ENCODE assay signal across 33 mouse cellular contexts in the genomic region with DNA sequence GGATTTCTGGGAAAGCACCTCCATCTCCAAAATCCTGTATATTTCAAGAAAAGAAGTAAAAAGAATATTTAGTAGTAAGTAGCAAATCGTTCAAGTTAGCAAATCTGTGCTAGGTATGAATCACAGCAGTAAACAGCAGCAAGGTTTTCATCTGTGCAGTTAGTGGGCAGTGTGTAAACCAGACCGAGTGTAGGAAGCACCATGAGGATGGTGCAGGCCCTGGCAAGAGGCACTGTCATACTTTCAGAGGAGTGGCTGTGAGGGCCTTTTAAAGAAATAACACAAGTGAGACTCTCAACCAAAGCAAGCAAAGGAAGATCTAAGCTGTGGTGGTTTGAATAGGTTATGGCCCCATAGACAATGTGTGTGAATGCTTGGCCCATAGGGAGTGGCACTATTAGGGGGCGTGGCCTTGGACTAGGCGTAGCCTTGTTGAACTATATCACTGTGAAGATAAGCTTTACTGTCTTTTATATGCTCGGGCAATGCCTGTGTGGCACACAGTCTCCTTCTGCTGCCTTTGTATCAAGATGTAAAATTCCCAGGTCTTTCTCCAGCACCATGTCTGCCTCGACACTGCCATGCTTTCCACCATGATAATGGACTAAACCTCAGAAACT. TPM values are rescaled to one million over a fixed set of nuclear protein-coding genes. Genes with fewer than 3 reads are reported as not detected.
DNase-seq lines count a peak whose midpoint lies in the region; ATAC-seq lines count a peak whose summit lies in the region.
"Had no signal": no experiment of that assay in that cellular context is flagged by ENCODE, and none has a peak within 500 bp of the region (broad histone marks: within the 10 kb centered on the region; RNA-seq: fewer than 3 reads in every experiment).

No protein-coding gene starts in this region.

- H3K4me1 ChIP-seq in heart, embryonic 12.5 days (replicated peaks), result 0 out of 2 replicates have a peak, but pooled peaks cover 6% of the 10 kb centered on the region
- peaks cover 17% of the 10 kb centered on the region for H3K4me1 ChIP-seq in liver, embryonic 12.5 days
- no peaks in the 10 kb centered on the region for H3K4me1 ChIP-seq in stomach, embryonic 15.5 days
- H3K4me1 ChIP-seq: embryonic facial prominence, embryonic 15.5 days; forebrain, embryonic 10.5 days; heart, embryonic 10.5 days; hindbrain, embryonic 15.5 days; neural tube, embryonic 12.5 days had no signal

- H3K4me3 ChIP-seq in heart, embryonic 12.5 days, result no peak overlapping the region
- H3K4me3 ChIP-seq in liver, embryonic 12.5 days, result no peak overlapping the region
- no peak overlapping the region for H3K4me3 ChIP-seq in stomach, embryonic 15.5 days (replicated peaks)
- H3K4me3 ChIP-seq: embryonic facial prominence, embryonic 15.5 days; forebrain, embryonic 10.5 days; heart, embryonic 10.5 days; hindbrain, embryonic 15.5 days; layer of hippocampus, adult 2 months; midbrain, embryonic 12.5 days; neural tube, embryonic 12.5 days had no signal

- no peak overlapping the region for H3K9ac ChIP-seq in heart, embryonic 12.5 days
- no peak overlapping the region for H3K9ac ChIP-seq in liver, embryonic 12.5 days
- H3K9ac ChIP-seq in stomach, embryonic 15.5 days, result no peak overlapping the region
- H3K9ac ChIP-seq: embryonic facial prominence, embryonic 15.5 days; hindbrain, embryonic 15.5 days; midbrain, embryonic 12.5 days; neural tube, embryonic 12.5 days had no signal

- no peak overlapping the region for H3K4me2 ChIP-seq in heart, embryonic 12.5 days
- no peak overlapping the region for H3K4me2 ChIP-seq in liver, embryonic 12.5 days
- no peak overlapping the region for H3K4me2 ChIP-seq in stomach, embryonic 15.5 days
- H3K4me2 ChIP-seq: embryonic facial prominence, embryonic 15.5 days; hindbrain, embryonic 15.5 days; midbrain, embryonic 12.5 days; neural tube, embryonic 12.5 days had no signal

- intact Hi-C loops in heart, postnatal 14 days (cut with DNase I), result no loop called here

- peaks cover 75% of the 10 kb centered on the region for H3K36me3 ChIP-seq in heart, embryonic 12.5 days
- H3K36me3 ChIP-seq in liver, embryonic 12.5 days, result peaks cover 91% of the 10 kb centered on the region
- H3K36me3 ChIP-seq in stomach, embryonic 15.5 days, result peaks cover 33% of the 10 kb centered on the region

- peak; percentile 18; the same call in 1 of the 2 replicates for ATAC-seq in heart, embryonic 12.5 days (ENCODE audit: insufficient number of reproducible peaks, low FRiP score)
- peak; percentile 88 for ATAC-seq in liver, embryonic 12.5 days
- ATAC-seq in stomach, embryonic 15.5 days (ENCODE audit: insufficient read depth, low FRiP score, low read depth), result peak; percentile 60; the same call in 1 of the 2 replicates
- ATAC-seq: CD4-positive, CD25-positive, alpha-beta regulatory T cell, adult 4 months had no signal

- H3K27me3 ChIP-seq in heart, embryonic 12.5 days (replicated peaks), result no peaks in the 10 kb centered on the region
- no peaks in the 10 kb centered on the region for H3K27me3 ChIP-seq in liver, embryonic 12.5 days (replicated peaks)
- H3K27me3 ChIP-seq in stomach, embryonic 15.5 days (replicated peaks), result no peaks in the 10 kb centered on the region
- H3K27me3 ChIP-seq: embryonic facial prominence, embryonic 15.5 days; hindbrain, embryonic 15.5 days; midbrain, embryonic 12.5 days; neural tube, embryonic 12.5 days had no signal

- WGBS in heart, embryonic 12.5 days, result 76% methylated on average over 6 of the region's 6 CpGs
- WGBS in liver, embryonic 12.5 days (ENCODE audit: insufficient replicate concordance), result 53% methylated on average over 6 of the region's 6 CpGs
- WGBS in stomach, embryonic 15.5 days, result 85% methylated on average over 6 of the region's 6 CpGs

- H3K27ac ChIP-seq in heart, embryonic 12.5 days (ENCODE audit: poor library complexity, severe bottlenecking), result no peak overlapping the region
- H3K27ac ChIP-seq in liver, embryonic 12.5 days, result no peak overlapping the region
- H3K27ac ChIP-seq in stomach, embryonic 15.5 days, result no peak overlapping the region
- H3K27ac ChIP-seq: embryonic facial prominence, embryonic 15.5 days; forebrain, embryonic 10.5 days; heart, embryonic 10.5 days; hindbrain, embryonic 15.5 days; layer of hippocampus, adult 2 months; midbrain, embryonic 12.5 days; neural tube, embryonic 12.5 days had no signal

- no peaks in the 10 kb centered on the region for H3K9me3 ChIP-seq in heart, embryonic 12.5 days (replicated peaks)
- H3K9me3 ChIP-seq in liver, embryonic 12.5 days (replicated peaks), result no peaks in the 10 kb centered on the region
- no peaks in the 10 kb centered on the region for H3K9me3 ChIP-seq in stomach, embryonic 15.5 days
- H3K9me3 ChIP-seq: embryonic facial prominence, embryonic 15.5 days; forebrain, embryonic 10.5 days; heart, embryonic 10.5 days; hindbrain, embryonic 15.5 days; midbrain, embryonic 12.5 days; neural tube, embryonic 12.5 days had no signal

- DNase-seq in heart, postnatal 14 days, result no peak
- DNase-seq in c-Kit-positive CD71-positive TER-119-positive erythroid progenitor cells, embryonic 14.5 days (ENCODE audit: low spot score), result peak; percentile 43
- DNase-seq in retina, postnatal 1 day, result no peak
- DNase-seq in ovary, postnatal 10 days (ENCODE audit: low spot score), result no peak
- no peak for DNase-seq in layer of hippocampus, adult 8-10 months (ENCODE audit: low spot score in 2 of 2)
- DNase-seq: adrenal gland, postnatal 10 days; cerebellum, adult 2 months; cerebellum, postnatal 36 days; heart, postnatal 4 days; kidney, adult 2 months; kidney, postnatal 14 days; lung, adult 2 months; lung, postnatal 4 days; right cerebral cortex, postnatal 25 days; thymus, postnatal 14 days had no signal

RNA-seq across cellular contexts. Expression of gene Snw1, which starts 7.3 kb away (rescaled TPM):
- 85.7 and 86.1 TPM in 2 replicates for polyA plus RNA-seq in heart, embryonic 12.5 days (2016; fragmentation: Nextera tagmentation; extraction: Ambion mirVana)
- 10 to 100 TPM; 40.5 to 42.8 TPM for total RNA-seq in heart, postnatal 14 days (2021)
- polyA plus RNA-seq in liver, embryonic 12.5 days (2016; fragmentation: Nextera tagmentation; extraction: Ambion mirVana), result 82.5 and 85.6 TPM in 2 replicates
- polyA plus RNA-seq in stomach, embryonic 15.5 days (2015; fragmentation: Nextera tagmentation; extraction: Ambion mirVana), result 112 and 113 TPM in 2 replicates
- 10 to 100 TPM; 59.6 to 69.6 (median 65.4) TPM for total RNA-seq in layer of hippocampus, adult 8-10 months (2022)

RNA-seq across cellular contexts. Expression of gene Alkbh1, which starts 21.0 kb away (rescaled TPM):
- polyA plus RNA-seq in heart, embryonic 12.5 days (2016; fragmentation: Nextera tagmentation; extraction: Ambion mirVana), result 36.6 and 40.0 TPM in 2 replicates
- total RNA-seq in heart, postnatal 14 days (2021), result 10 to 100 TPM; 11.2 to 12.9 TPM
- 34.5 and 39.2 TPM in 2 replicates for polyA plus RNA-seq in liver, embryonic 12.5 days (2016; fragmentation: Nextera tagmentation; extraction: Ambion mirVana)
- polyA plus RNA-seq in stomach, embryonic 15.5 days (2015; fragmentation: Nextera tagmentation; extraction: Ambion mirVana), result 57.8 and 58.2 TPM in 2 replicates
- total RNA-seq in layer of hippocampus, adult 8-10 months (2022), result 10 to 100 TPM; 21.4 to 29.0 (median 24.3) TPM

RNA-seq across cellular contexts. Expression of gene Slirp, which starts 21.1 kb away (rescaled TPM):
- 249 and 268 TPM in 2 replicates for polyA plus RNA-seq in heart, embryonic 12.5 days (2016; fragmentation: Nextera tagmentation; extraction: Ambion mirVana)
- 100 to 1,000 TPM; 140 to 162 TPM for total RNA-seq in heart, postnatal 14 days (2021)
- polyA plus RNA-seq in liver, embryonic 12.5 days (2016; fragmentation: Nextera tagmentation; extraction: Ambion mirVana), result 211 and 219 TPM in 2 replicates
- polyA plus RNA-seq in stomach, embryonic 15.5 days (2015; fragmentation: Nextera tagmentation; extraction: Ambion mirVana), result 287 and 303 TPM in 2 replicates
- total RNA-seq in layer of hippocampus, adult 8-10 months (2022), result 100 to 1,000 TPM; 102 to 127 (median 112) TPM

RNA-seq across cellular contexts. Expression of gene Gm5788, which starts 29.7 kb away (rescaled TPM):
- not detected in 2 replicates for polyA plus RNA-seq in heart, embryonic 12.5 days (2016; fragmentation: Nextera tagmentation; extraction: Ambion mirVana)
- not detected for total RNA-seq in heart, postnatal 14 days (2021)
- polyA plus RNA-seq in liver, embryonic 12.5 days (2016; fragmentation: Nextera tagmentation; extraction: Ambion mirVana), result not detected in 2 replicates
- polyA plus RNA-seq in stomach, embryonic 15.5 days (2015; fragmentation: Nextera tagmentation; extraction: Ambion mirVana), result not detected in 2 replicates
- not detected for total RNA-seq in layer of hippocampus, adult 8-10 months (2022)
- total RNA-seq: adrenal gland, postnatal 10 days; gastrocnemius, adult 18-20 months; gastrocnemius, postnatal 4 days; heart, postnatal 4 days; layer of hippocampus, adult 2 months; left cerebral cortex, adult 8-10 months had no signal
- polyA plus RNA-seq: brain, embryonic 14.5 days; CD4-positive, CD25-positive, alpha-beta regulatory T cell, adult 4 months; cerebellum, adult 2 months; embryonic facial prominence, embryonic 15.5 days; forebrain, embryonic 10.5 days; heart, embryonic 10.5 days; hindbrain, embryonic 15.5 days; kidney, adult 2 months; limb, embryonic 11.5 days; lung, adult 2 months; midbrain, embryonic 12.5 days; neural tube, embryonic 12.5 days; spleen, adult 2 months; stomach, embryonic 14.5 days had no signal

RNA-seq across cellular contexts. Expression of gene Gm8300, which starts 49.3 kb away (rescaled TPM):
- polyA plus RNA-seq in heart, embryonic 12.5 days (2016; fragmentation: Nextera tagmentation; extraction: Ambion mirVana), result not detected in 2 replicates
- total RNA-seq in heart, postnatal 14 days (2021), result not detected
- not detected in 2 replicates for polyA plus RNA-seq in liver, embryonic 12.5 days (2016; fragmentation: Nextera tagmentation; extraction: Ambion mirVana)
- polyA plus RNA-seq in stomach, embryonic 15.5 days (2015; fragmentation: Nextera tagmentation; extraction: Ambion mirVana), result not detected in 2 replicates
- total RNA-seq in layer of hippocampus, adult 8-10 months (2022), result not detected
- total RNA-seq: adrenal gland, postnatal 10 days; gastrocnemius, adult 18-20 months; gastrocnemius, postnatal 4 days; heart, postnatal 4 days; layer of hippocampus, adult 2 months; left cerebral cortex, adult 8-10 months had no signal
- polyA plus RNA-seq: brain, embryonic 14.5 days; CD4-positive, CD25-positive, alpha-beta regulatory T cell, adult 4 months; cerebellum, adult 2 months; embryonic facial prominence, embryonic 15.5 days; forebrain, embryonic 10.5 days; heart, embryonic 10.5 days; hindbrain, embryonic 15.5 days; kidney, adult 2 months; limb, embryonic 11.5 days; lung, adult 2 months; midbrain, embryonic 12.5 days; neural tube, embryonic 12.5 days; spleen, adult 2 months; stomach, embryonic 14.5 days had no signal

Comparison
In these comparisons a context has a peak if more than half of its experiments do, and no peak if none do; other contexts are left out.
1. ATAC-seq: peak in every context shown above with its lines; median percentile 88 in liver, embryonic 12.5 days; 60 in stomach, embryonic 15.5 days; 18 in heart, embryonic 12.5 days.